Mouse (Mus musculus) kidney, embryonic 15.5 days (tissue): Measurements from ENCODE around the gene Ube2g2. TPM values are rescaled to one million over a fixed set of nuclear protein-coding genes. Genes with fewer than 3 reads are reported as not detected.

Experiments used
- ATAC-seq: fragments of 200-750 bp; cut with Nextera tagmentation; replicated peaks from 2 replicates; pipeline ENCODE4 v1.8.0; 2017; ENCODE audit warnings: moderate TSS enrichment; ENCODE audit not compliant: low FRiP score
- H3K27ac ChIP-seq: fragments of 300-500 bp; sonication (generic); 2 replicates; pipeline ENCODE4 v1.5.1; 2015; ENCODE audit warnings: mild to moderate bottlenecking, inconsistent platforms
- H3K27me3 ChIP-seq: fragments of 300-500 bp; sonication (generic); 2 replicates; pipeline ENCODE4 v1.6.1; 2015; ENCODE audit warnings: inconsistent platforms
- H3K36me3 ChIP-seq: fragments of 300-500 bp; sonication (generic); 2 replicates; pipeline ENCODE4 v1.6.1; 2015; ENCODE audit warnings: inconsistent platforms
- H3K4me1 ChIP-seq: fragments of 300-500 bp; sonication (generic); 2 replicates; pipeline ENCODE4 v1.6.1; 2015; ENCODE audit warnings: inconsistent platforms
- H3K4me2 ChIP-seq: fragments of 300-500 bp; sonication (generic); 2 replicates; pipeline ENCODE4 v1.6.1; 2015; ENCODE audit warnings: moderate library complexity, mild to moderate bottlenecking, inconsistent platforms
- H3K4me3 ChIP-seq: fragments of 300-500 bp; sonication (generic); replicated peaks from 2 replicates; pipeline ENCODE4 v1.5.1; 2015; ENCODE audit warnings: mild to moderate bottlenecking, inconsistent platforms
- H3K9ac ChIP-seq: fragments of 300-500 bp; sonication (generic); 2 replicates; pipeline ENCODE4 v1.6.1; 2015; ENCODE audit warnings: mild to moderate bottlenecking, inconsistent platforms
- H3K9me3 ChIP-seq: fragments of 300-500 bp; sonication (generic); replicated peaks from 2 replicates; pipeline ENCODE4 v1.6.1; 2016; ENCODE audit warnings: inconsistent platforms
- WGBS: fragments of 180-500 bp; shearing (Covaris S2); methylation state at CpG from one replicate; pipeline ENCODE4 v1.1.7; 2015; ENCODE audit warnings: mixed read lengths; 5-methylcytosine and 5-hydroxymethylcytosine counted together
- polyA plus RNA-seq: library from polyadenylated mRNA; unstranded; fragments of >200 nt; fragmentation: Nextera tagmentation; extraction: Ambion mirVana; gene quantifications from 2 replicates; pipeline ENCODE4 v1.2.1, GENCODE M21; 2015

Gene Ube2g2
- polyA plus RNA-seq, 1 experiment from 2014 or later: 72.0 TPM

- Histone ChIP-seq H3K9ac (no peak overlapping the region), H3K4me2 (no peak overlapping the region), H3K36me3 (peaks cover 29% of the 10 kb centered on the region), H3K9me3 (no peaks in the 10 kb centered on the region), H3K27me3 (no peaks in the 10 kb centered on the region), H3K4me1 (peaks cover 38% of the 10 kb centered on the region), H3K4me3 (no peak overlapping the region), H3K27ac (no peak overlapping the region)
- ATAC-seq: peak; percentile 70
- 50% methylated on average over 2 of the region's 2 CpGs for WGBS
These were observed 5.4 kb downstream of the Ube2g2 start for GRCm38 (mm10) chr10:77627497-77627896.

- Histone ChIP-seq H3K4me2 (no peak overlapping the region), H3K27ac (no peak overlapping the region), H3K4me1 (peaks cover 34% of the 10 kb centered on the region), H3K36me3 (peaks cover 43% of the 10 kb centered on the region), H3K4me3 (no peak overlapping the region), H3K9me3 (no peaks in the 10 kb centered on the region), H3K27me3 (no peaks in the 10 kb centered on the region), H3K9ac (no peak overlapping the region)
- WGBS: 88% methylated on average over 3 of the region's 3 CpGs
- no peak for ATAC-seq
These were observed 7.1 kb downstream of the Ube2g2 start for GRCm38 (mm10) chr10:77629163-77629562.

GRCm38 (mm10) chr10:77629970-77630369 is 7.9 kb downstream of the Ube2g2 start:
- no peak overlapping the region for H3K27ac ChIP-seq
- peaks cover 49% of the 10 kb centered on the region for H3K36me3 ChIP-seq
- no peak overlapping the region for H3K4me2 ChIP-seq
- no peak overlapping the region for H3K9ac ChIP-seq
- 91% methylated on average over 1 of the region's 1 CpGs for WGBS
- peaks cover 31% of the 10 kb centered on the region for H3K4me1 ChIP-seq
- no peaks in the 10 kb centered on the region for H3K9me3 ChIP-seq
- no peaks in the 10 kb centered on the region for H3K27me3 ChIP-seq
- H3K4me3 ChIP-seq: no peak overlapping the region
- ATAC-seq: no peak

- Histone ChIP-seq H3K27me3 (no peaks in the 10 kb centered on the region), H3K27ac (no peak overlapping the region), H3K4me1 (peaks cover 18% of the 10 kb centered on the region), H3K4me2 (no peak overlapping the region), H3K9me3 (no peaks in the 10 kb centered on the region), H3K9ac (no peak overlapping the region), H3K36me3 (peaks cover 80% of the 10 kb centered on the region), H3K4me3 (no peak overlapping the region)
- 74% methylated on average over 6 of the region's 6 CpGs for WGBS
- no peak for ATAC-seq
These were observed 11.9 kb downstream of the Ube2g2 start for GRCm38 (mm10) chr10:77634016-77634415.

GRCm38 (mm10) chr10:77634452-77635231 is 12.6 kb downstream of the Ube2g2 start:
- peak overlapping the region; percentile 71 for H3K27ac ChIP-seq
- H3K36me3 ChIP-seq: peaks cover 80% of the 10 kb centered on the region

GRCm38 (mm10) chr10:77636234-77636922 is 14.3 kb downstream of the Ube2g2 start:
- H3K36me3 ChIP-seq: peaks cover 81% of the 10 kb centered on the region
- no peaks in the 10 kb centered on the region for H3K27me3 ChIP-seq
- ATAC-seq: no peak
- H3K9ac ChIP-seq: no peak overlapping the region
- no peak overlapping the region for H3K27ac ChIP-seq
- no peak overlapping the region for H3K4me3 ChIP-seq
- no peaks in the 10 kb centered on the region for H3K9me3 ChIP-seq
- H3K4me1 ChIP-seq: peaks cover 19% of the 10 kb centered on the region
- H3K4me2 ChIP-seq: no peak overlapping the region
- 93% methylated on average over 7 of the region's 7 CpGs for WGBS

More at GRCm38 (mm10) chr10:77634452-77635231, 12.6 kb downstream of the Ube2g2 start:
- Histone ChIP-seq H3K4me2 (no peak overlapping the region), H3K9ac (no peak overlapping the region), H3K4me1 (peaks cover 19% of the 10 kb centered on the region), H3K27me3 (no peaks in the 10 kb centered on the region), H3K9me3 (no peaks in the 10 kb centered on the region), H3K4me3 (no peak overlapping the region)
- 57% methylated on average over 13 of the region's 13 CpGs for WGBS
- peak; percentile 40; the same call in 1 of the 2 replicates for ATAC-seq

- peaks cover 13% of the 10 kb centered on the region for H3K4me1 ChIP-seq
- ATAC-seq: no peak
- H3K36me3 ChIP-seq: peaks cover 84% of the 10 kb centered on the region
- H3K9ac ChIP-seq: no peak overlapping the region
- H3K9me3 ChIP-seq: no peaks in the 10 kb centered on the region
- H3K4me3 ChIP-seq: no peak overlapping the region
- WGBS: 77% methylated on average over 6 of the region's 6 CpGs
- H3K4me2 ChIP-seq: no peak overlapping the region
- H3K27me3 ChIP-seq: no peaks in the 10 kb centered on the region
- no peak overlapping the region for H3K27ac ChIP-seq
These were observed 16.9 kb downstream of the Ube2g2 start for GRCm38 (mm10) chr10:77638956-77639355.

GRCm38 (mm10) chr10:77643160-77643559 is 21.1 kb downstream of the Ube2g2 start:
- peaks cover 75% of the 10 kb centered on the region for H3K36me3 ChIP-seq
- no peak overlapping the region for H3K4me2 ChIP-seq
- no peak for ATAC-seq
- no peaks in the 10 kb centered on the region for H3K9me3 ChIP-seq
- H3K4me1 ChIP-seq: 0 out of 2 replicates have a peak, but pooled peaks cover 4% of the 10 kb centered on the region
- WGBS: 73% methylated on average over 7 of the region's 7 CpGs
- H3K9ac ChIP-seq: no peak overlapping the region
- H3K4me3 ChIP-seq: no peak overlapping the region
- H3K27me3 ChIP-seq: no peaks in the 10 kb centered on the region
- H3K27ac ChIP-seq: no peak overlapping the region

- 93% methylated on average over 5 of the region's 5 CpGs for WGBS
- Histone ChIP-seq H3K36me3 (peaks cover 62% of the 10 kb centered on the region), H3K9ac (no peak overlapping the region), H3K4me1 (0 out of 2 replicates have a peak, but pooled peaks cover 5% of the 10 kb centered on the region), H3K4me2 (no peak overlapping the region), H3K27me3 (no peaks in the 10 kb centered on the region), H3K9me3 (no peaks in the 10 kb centered on the region), H3K4me3 (no peak overlapping the region), H3K27ac (no peak overlapping the region)
- no peak for ATAC-seq
These were observed 23.5 kb downstream of the Ube2g2 start for GRCm38 (mm10) chr10:77645571-77645970.

GRCm38 (mm10) chr10:77647461-77647860 is 25.4 kb downstream of the Ube2g2 start:
- 80% methylated on average over 1 of the region's 1 CpGs for WGBS
- no peak overlapping the region for H3K4me2 ChIP-seq
- H3K36me3 ChIP-seq: peaks cover 44% of the 10 kb centered on the region
- H3K9ac ChIP-seq: no peak overlapping the region
- no peaks in the 10 kb centered on the region for H3K27me3 ChIP-seq
- ATAC-seq: no peak
- 0 out of 2 replicates have a peak, but pooled peaks cover 5% of the 10 kb centered on the region for H3K4me1 ChIP-seq
- H3K9me3 ChIP-seq: no peaks in the 10 kb centered on the region
- H3K4me3 ChIP-seq: no peak overlapping the region
- H3K27ac ChIP-seq: no peak overlapping the region

- peaks cover 40% of the 10 kb centered on the region for H3K36me3 ChIP-seq
- H3K4me3 ChIP-seq: no peak overlapping the region
- H3K9ac ChIP-seq: no peak overlapping the region
- H3K9me3 ChIP-seq: no peaks in the 10 kb centered on the region
- 93% methylated on average over 8 of the region's 8 CpGs for WGBS
- no peak overlapping the region for H3K27ac ChIP-seq
- H3K4me2 ChIP-seq: no peak overlapping the region
- ATAC-seq: no peak
- no peaks in the 10 kb centered on the region for H3K27me3 ChIP-seq
- H3K4me1 ChIP-seq: 0 out of 2 replicates have a peak, but pooled peaks cover 5% of the 10 kb centered on the region
These were observed 25.8 kb downstream of the Ube2g2 start for GRCm38 (mm10) chr10:77647901-77648300.

GRCm38 (mm10) chr10:77652046-77652445 is 30.0 kb downstream of the Ube2g2 start:
- Histone ChIP-seq H3K4me1 (0 out of 2 replicates have a peak, but pooled peaks cover 5% of the 10 kb centered on the region), H3K9me3 (no peaks in the 10 kb centered on the region), H3K36me3 (no peaks in the 10 kb centered on the region), H3K27me3 (no peaks in the 10 kb centered on the region), H3K4me2 (no peak overlapping the region), H3K4me3 (no peak overlapping the region), H3K9ac (no peak overlapping the region), H3K27ac (no peak overlapping the region)
- WGBS: 87% methylated on average over 9 of the region's 9 CpGs
- ATAC-seq: no peak
